Mouse (Mus musculus) embryonic fibroblast, embryonic 13.5 days (primary cell): ENCODE data around the gene St6galnac5.

Experiments used
- CTCF ChIP-seq: IDR thresholded peaks from 2 replicates; pipeline ENCODE4 v1.5.1; 2011; ENCODE audit warnings: mild to moderate bottlenecking, control low read depth, low read length, moderate library complexity, borderline replicate concordance; ENCODE audit not compliant: insufficient read depth
- POLR2A ChIP-seq: IDR thresholded peaks from 2 replicates; pipeline ENCODE4 v1.6.1; 2011; ENCODE audit warnings: low read depth, mild to moderate bottlenecking, control low read depth, low read length, moderate library complexity

GRCm38 (mm10) chr3:152925364-152925763 lies 56.7 kb downstream of the St6galnac5 start:
- no peak for TF ChIP-seq CTCF
- no peak for TF ChIP-seq POLR2A
